Mouse (Mus musculus) adrenal gland, adult 2 months (tissue): ENCODE data around the gene Timm23. TPM values are rescaled to one million over a fixed set of nuclear protein-coding genes. Genes with fewer than 3 reads are reported as not detected.

Experiments used
- DNase-seq: peaks from one replicate; pipeline ENCODE4 v3.0.0; 2021
- polyA plus RNA-seq: library from polyadenylated mRNA; depleted of rRNA; stranded (reverse); fragments of >200 nt; gene quantifications from 2 replicates; pipeline ENCODE4 v1.2.3, GENCODE M21; 2012; rRNA removed
- total RNA-seq, 2 experiments: library from RNA; stranded (reverse); gene quantifications; 2 replicates each; pipeline ENCODE4 v1.2.3; 2021

Gene Timm23
- total and polyA plus RNA-seq, 3 experiments = 150 to 165 (median 152) TPM

- no peak for DNase-seq
Observed at GRCm38 (mm10) chr14:32134293-32134692, 67.4 kb downstream of the Timm23 start.

GRCm38 (mm10) chr14:32131836-32132235 is 69.9 kb downstream of the Timm23 start:
- DNase-seq = no peak

Other genes starting within 250 kb of the Timm23 start
- gene Galnt15, start 172.9 kb downstream of the Timm23 start, total RNA-seq = 10 to 100 TPM in 1 of 2 experiments, 1 to 10 TPM in 1; 5.2 to 14.5 TPM
- gene Galnt15, start 172.9 kb downstream of the Timm23 start, polyA plus RNA-seq = 3.6 and 4.8 TPM in 2 replicates
- gene Oxnad1, start 116.5 kb downstream of the Timm23 start, total RNA-seq = 10 to 100 TPM; 41.8 to 41.9 TPM
- gene Oxnad1, start 116.5 kb downstream of the Timm23 start, polyA plus RNA-seq = 16.8 and 18.5 TPM in 2 replicates
- 10 to 100 TPM; 67.7 to 74.9 TPM for gene Dph3, start 116.2 kb downstream of the Timm23 start, total RNA-seq
- gene Dph3, start 116.2 kb downstream of the Timm23 start, polyA plus RNA-seq = 7.0 and 8.4 TPM in 2 replicates
- not detected for gene Msmb, start 59.9 kb downstream of the Timm23 start, total RNA-seq
- gene Msmb, start 59.9 kb downstream of the Timm23 start, polyA plus RNA-seq = not detected in 2 replicates
- gene Ncoa4, start 42.0 kb downstream of the Timm23 start, total RNA-seq = 100 to 1,000 TPM; 155 to 232 TPM
- gene Ncoa4, start 42.0 kb downstream of the Timm23 start, polyA plus RNA-seq = 18.6 and 27.6 TPM in 2 replicates
- 10 to 100 TPM; 49.0 to 69.1 TPM for gene Parg, start 51 bp upstream of the Timm23 start, total RNA-seq
- 6.3 and 8.9 TPM in 2 replicates for gene Parg, start 51 bp upstream of the Timm23 start, polyA plus RNA-seq
- 10 to 100 TPM in 1 of 2 experiments, 1 to 10 TPM in 1; 5.5 to 10.6 TPM for gene Ogdhl, start 120.1 kb upstream of the Timm23 start, total RNA-seq
- 7.1 and 9.0 TPM in 2 replicates for gene Ogdhl, start 120.1 kb upstream of the Timm23 start, polyA plus RNA-seq
- not detected for gene 1700024G13Rik, start 186.5 kb upstream of the Timm23 start, total RNA-seq
- gene 1700024G13Rik, start 186.5 kb upstream of the Timm23 start, polyA plus RNA-seq = not detected in 2 replicates